Mouse (Mus musculus) neutrophil, adult 65 days (primary cell): ENCODE data around the gene Anxa4. TPM values are rescaled to one million over a fixed set of nuclear protein-coding genes. Genes with fewer than 3 reads are reported as not detected.

Experiments used
- total RNA-seq: library from RNA; stranded (reverse); gene quantifications from 2 replicates; pipeline ENCODE4 v1.2.4, GENCODE M21; 2023

Gene Anxa4
- total RNA-seq, result 9.3 and 12.7 TPM in 2 replicates

GRCm38 (mm10) chr6:86793021-86793815 lies at the start of gene Anxa4:
TSS of gene Anxa4 (minus strand) at chr6:86793584.

GRCm38 (mm10) chr6:86733183-86733876 lies 60.1 kb downstream of the Anxa4 start, which contains the start of gene Gmcl1:
TSS of gene Gmcl1 (minus strand) at chr6:86733383.

Other genes with a start within 250 kb of the Anxa4 start
- 145 and 168 TPM in 2 replicates for gene Asprv1, start 165.4 kb downstream of the Anxa4 start, total RNA-seq
- gene Mxd1, start 124.4 kb downstream of the Anxa4 start, total RNA-seq, result 1,109 and 1,231 TPM in 2 replicates
- gene Snrnp27, start 109.1 kb downstream of the Anxa4 start, total RNA-seq, result 25.2 and 32.0 TPM in 2 replicates
- 13.4 and 19.2 TPM in 2 replicates for gene Gmcl1, start 60.2 kb downstream of the Anxa4 start, total RNA-seq
- 36.8 and 47.0 TPM in 2 replicates for gene Aak1, start 55.9 kb upstream of the Anxa4 start, total RNA-seq
- 45.8 and 55.5 TPM in 2 replicates for gene Nfu1, start 215.7 kb upstream of the Anxa4 start, total RNA-seq
- 26.7 and 34.9 TPM in 2 replicates for gene Gfpt1, start 249.3 kb upstream of the Anxa4 start, total RNA-seq